Mouse (Mus musculus) lung, adult 2 months (tissue): ENCODE results near the gene Palb2.

Source experiments
- CTCF ChIP-seq: fragments of 200-500 bp; IDR thresholded peaks from 2 replicates; pipeline ENCODE4 v1.5.1; 2011; ENCODE audit warnings: mild to moderate bottlenecking, low read length, control low read depth; ENCODE audit not compliant: insufficient read depth
- POLR2A ChIP-seq: fragments of 200-500 bp; IDR thresholded peaks from 2 replicates; pipeline ENCODE4 v1.6.1; 2011; ENCODE audit warnings: low read depth, mild to moderate bottlenecking, control low read depth, low read length, borderline replicate concordance; ENCODE audit errors: extremely low read depth

DNA sequence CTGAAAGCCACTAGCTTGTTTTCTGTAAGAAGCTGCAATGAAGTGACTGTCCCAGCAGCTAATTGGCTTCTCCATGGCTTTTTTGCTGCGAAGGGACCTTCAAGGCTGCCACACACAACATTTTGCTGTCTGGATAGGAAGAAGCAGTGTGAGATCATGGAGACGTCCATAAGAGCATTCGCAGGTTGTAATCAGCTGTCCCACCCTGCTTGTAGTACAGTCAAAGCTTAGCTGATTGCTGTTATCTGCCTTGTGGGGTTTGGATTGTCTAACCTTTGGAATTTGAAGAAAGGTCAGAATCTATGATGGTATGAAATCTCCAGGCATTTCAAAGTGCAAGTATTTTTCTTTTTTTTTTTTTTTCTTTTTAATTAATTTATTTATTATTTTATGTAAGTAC is 58.4 kb downstream of the Palb2 start:
- TF ChIP-seq CTCF (no peak), POLR2A (no peak)
